Mouse (Mus musculus) macrophage (primary cell): ENCODE measurements around the gene Ccdc120. TPM values are rescaled to one million over a fixed set of nuclear protein-coding genes. Genes with fewer than 3 reads are reported as not detected.

Source experiments
- H3K27ac ChIP-seq: fragments of 350-480 bp; formaldehyde crosslinking; 2 replicates; pipeline ENCODE4 v1.9.0; 2021
- H3K36me3 ChIP-seq: fragments of 350-480 bp; formaldehyde crosslinking; 2 replicates; pipeline ENCODE4 v1.9.0; 2021; ENCODE audit errors: inconsistent target
- H3K4me3 ChIP-seq: fragments of 350-480 bp; formaldehyde crosslinking; 2 replicates; pipeline ENCODE4 v1.9.0; 2021; ENCODE audit errors: inconsistent target
- H3K79me2 ChIP-seq: fragments of 350-480 bp; formaldehyde crosslinking; 2 replicates; pipeline ENCODE4 v1.9.0; 2021; ENCODE audit errors: inconsistent target
- WGBS: methylation state at CpG from one replicate; pipeline ENCODE4 v1.1.7; 2026; ENCODE audit warnings: inconsistent platforms; ENCODE audit not compliant: missing documents; 5-methylcytosine and 5-hydroxymethylcytosine counted together
- polyA plus RNA-seq: library from polyadenylated mRNA; stranded (reverse); fragments of 250-400 nt; gene quantifications from 3 replicates; pipeline ENCODE4 v1.2.4, GENCODE M21; 2018; ENCODE audit warnings: inconsistent platforms
- total RNA-seq, 78 experiments: library from RNA; depleted of rRNA; stranded (reverse); fragments of 250-400 nt; gene quantifications; 1 replicate in 9 of 78; 2 replicates in 24 of 78; 3 replicates in 43 of 78; 4 replicates in 2 of 78; pipeline ENCODE4 v1.2.4; 2018; ENCODE audit warnings: inconsistent platforms in 56 of 78

The Ccdc120 gene
- 10 to 100 TPM in 1 of 26 experiments, 1 to 10 TPM in 14, under 1 TPM in 7, not detected in 4; 0.16 to 10.8 (median 2.0) TPM for total RNA-seq (2018; cell fraction: chromatin; rRNA removed)
- 1 to 10 TPM in 9 of 26 experiments, under 1 TPM in 17; 0.19 to 3.0 (median 0.73) TPM for total RNA-seq (2018; cell fraction: cytosol; rRNA removed)
- total RNA-seq (2018; cell fraction: nucleus; rRNA removed): 1 to 10 TPM in 15 of 26 experiments, under 1 TPM in 9, not detected in 2; 0.17 to 9.1 (median 1.4) TPM
- 0.39 to 1.6 TPM (median 1.6 TPM) in 3 replicates for polyA plus RNA-seq

DNA sequence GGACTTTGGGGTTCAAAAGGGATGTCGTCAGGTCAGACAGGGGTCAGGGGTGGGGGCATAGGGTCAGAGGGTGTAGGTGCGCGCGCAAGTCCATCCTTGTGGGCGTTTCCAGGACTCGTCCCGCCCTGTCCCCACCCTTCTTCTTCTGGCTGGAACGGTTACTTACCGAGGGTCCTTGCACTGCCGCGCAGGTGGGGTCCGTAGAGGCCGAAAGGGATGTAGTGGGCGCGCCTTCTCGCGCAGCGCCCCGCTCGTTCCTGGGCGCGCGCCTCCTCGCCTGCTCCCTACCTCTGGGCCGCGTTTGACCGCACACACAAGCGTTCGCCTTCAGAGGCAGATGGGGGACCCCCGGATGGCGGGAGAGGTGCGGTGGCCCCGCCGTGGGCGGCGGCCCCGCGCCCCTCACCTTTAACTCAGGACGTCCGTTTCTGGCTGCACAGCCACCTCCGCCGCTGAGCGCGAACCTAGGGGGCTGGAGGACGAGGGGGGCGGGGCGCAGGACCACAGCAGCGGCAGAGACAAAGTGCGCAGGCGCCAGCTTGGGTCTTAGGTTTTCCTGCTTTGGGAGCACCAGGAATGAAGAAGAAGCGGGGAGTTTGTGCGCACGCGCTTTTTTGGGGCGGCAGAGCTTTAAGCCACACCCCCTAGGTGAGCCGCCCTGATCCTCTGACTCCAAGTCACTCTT lies at the start of gene Ccdc120:
Gene Ccdc120, minus strand, starts transcription at position 474 of the 685 bp plus-strand sequence.
- WGBS: 31% methylated on average over 40 of the region's 56 CpGs
- no peaks in the 10 kb centered on the region for H3K36me3 ChIP-seq

DNA sequence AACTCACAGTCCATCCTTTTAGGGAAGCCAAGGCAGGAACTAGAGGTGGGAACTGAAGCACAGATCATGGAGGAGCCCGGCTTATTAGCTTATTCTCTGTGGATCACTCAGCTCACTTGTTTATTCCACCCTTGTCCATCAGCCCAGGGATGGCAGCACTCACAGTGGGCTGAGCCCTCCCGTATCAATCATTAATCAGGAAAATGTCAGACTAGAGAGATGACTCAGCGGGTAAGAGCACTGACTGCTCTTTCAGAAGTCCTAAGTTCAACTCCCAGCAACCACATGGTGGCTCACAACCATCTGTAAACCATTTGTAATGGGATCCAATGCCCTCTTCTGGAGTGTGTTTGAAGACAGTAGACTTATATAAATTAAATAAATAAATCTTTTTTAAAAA lies 46.6 kb upstream of the Ccdc120 start:
- no peak overlapping the region for H3K4me3 ChIP-seq
- H3K36me3 ChIP-seq: no peaks in the 10 kb centered on the region
- H3K27ac ChIP-seq: no peak overlapping the region
- no peaks in the 10 kb centered on the region; the same call in 1 of the 2 replicates for H3K79me2 ChIP-seq
- WGBS: 100% methylated on average over 3 of the region's 3 CpGs

More for the DNA sequence above, at the start of gene Ccdc120:
- no peaks in the 10 kb centered on the region for H3K79me2 ChIP-seq
- peak within 1 kb of the TSS; percentile 8; the same call in 1 of the 2 replicates for H3K4me3 ChIP-seq
- H3K27ac ChIP-seq: no peak within 1 kb of the TSS

DNA sequence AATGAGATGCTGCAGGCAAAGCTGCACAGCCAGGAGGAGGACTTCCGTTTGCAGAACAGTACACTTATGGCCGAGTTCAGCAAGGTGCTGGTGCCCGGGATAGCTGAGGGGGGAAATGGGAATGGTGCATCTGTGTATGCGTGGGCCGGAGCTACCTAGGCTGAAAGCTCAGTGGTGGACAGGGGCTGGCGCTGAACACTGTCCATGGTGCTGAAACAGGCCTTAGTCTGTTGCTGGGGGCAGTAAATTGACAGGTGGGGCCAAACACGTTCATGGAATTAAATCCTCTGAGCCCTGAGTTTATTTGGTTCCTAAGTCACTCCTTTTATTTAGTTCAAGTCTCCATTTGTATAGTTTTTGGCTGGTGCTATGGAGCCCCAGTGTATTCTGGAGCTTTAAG lies 44.3 kb upstream of the Ccdc120 start:
- no peaks in the 10 kb centered on the region for H3K36me3 ChIP-seq
- 76% methylated on average over 6 of the region's 7 CpGs for WGBS
- H3K4me3 ChIP-seq: no peak overlapping the region
- H3K27ac ChIP-seq: no peak overlapping the region
- peaks cover 21% of the 10 kb centered on the region for H3K79me2 ChIP-seq

DNA sequence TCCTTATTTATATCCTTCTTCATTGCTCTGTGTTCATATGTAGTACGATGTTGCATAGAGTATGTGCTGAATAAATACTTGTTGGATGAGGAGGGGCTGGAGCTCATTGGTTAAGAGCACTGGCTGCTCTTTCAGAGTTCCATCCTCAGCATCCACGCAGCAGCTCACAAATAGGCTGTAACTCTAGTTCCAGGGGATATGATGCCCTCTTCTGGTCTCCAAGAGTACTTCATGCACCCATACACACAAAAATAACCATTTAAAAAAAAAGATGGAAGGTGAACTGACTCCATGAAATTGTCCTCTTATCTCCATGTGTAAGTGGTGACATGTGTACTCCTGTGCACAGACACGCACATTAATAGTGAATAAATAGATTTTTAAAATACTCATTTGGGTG lies 42.7 kb upstream of the Ccdc120 start:
- Histone ChIP-seq H3K27ac (no peak overlapping the region), H3K79me2 (peaks cover 22% of the 10 kb centered on the region), H3K4me3 (no peak overlapping the region), H3K36me3 (no peaks in the 10 kb centered on the region)
- WGBS: 87% methylated on average over 2 of the region's 3 CpGs

DNA sequence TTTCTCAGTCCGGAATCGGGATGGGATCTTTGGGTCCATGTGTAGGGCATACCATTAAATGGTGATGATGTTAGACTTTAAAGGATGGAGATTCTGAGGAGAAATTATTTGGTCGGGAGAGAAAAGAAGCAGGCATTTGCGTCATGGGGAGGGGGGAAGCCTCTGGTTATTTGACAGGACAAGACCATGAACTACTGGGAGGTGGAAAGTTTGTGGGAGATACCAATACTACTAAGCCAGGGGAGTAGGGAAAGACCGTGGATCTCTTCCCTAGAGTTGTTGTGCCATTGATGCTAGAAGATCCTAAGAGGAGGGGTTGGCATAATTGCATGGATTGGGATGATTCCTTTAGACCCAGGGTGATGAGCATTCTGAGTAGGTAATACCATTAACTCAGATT lies 39.6 kb upstream of the Ccdc120 start:
- Histone ChIP-seq H3K36me3 (no peaks in the 10 kb centered on the region), H3K27ac (peak overlapping the region; percentile 80), H3K4me3 (peak overlapping the region; percentile 65), H3K79me2 (peaks cover 22% of the 10 kb centered on the region)
- WGBS: 21% methylated on average over 5 of the region's 5 CpGs

DNA sequence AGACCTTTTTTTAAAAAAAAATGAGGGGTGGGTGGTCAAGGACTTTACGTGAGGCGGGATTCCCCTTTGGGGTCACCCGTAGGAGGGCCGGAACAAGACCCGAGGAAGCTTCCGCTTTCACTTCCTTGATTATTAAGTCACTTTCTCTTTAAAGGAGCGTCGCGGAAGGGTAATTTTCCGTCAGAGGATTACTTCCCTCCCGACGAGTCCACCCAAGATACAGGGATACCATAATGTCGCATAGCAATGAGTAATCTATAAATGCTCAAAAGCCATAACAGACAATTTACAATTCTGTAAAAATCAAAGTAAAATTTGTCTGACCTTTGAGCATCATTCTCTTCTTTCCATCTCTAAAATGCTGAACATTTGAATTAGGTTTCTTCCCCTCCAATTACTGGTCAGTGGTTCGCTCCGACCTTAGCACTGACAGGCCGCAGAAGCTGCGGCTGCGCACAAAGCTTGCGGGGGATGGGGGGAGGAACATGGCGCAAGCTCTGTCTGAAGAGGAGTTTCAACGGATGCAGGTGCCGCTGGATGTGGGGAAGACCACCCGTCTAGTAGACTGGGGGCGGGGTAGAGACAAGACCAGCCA lies 38.9 kb upstream of the Ccdc120 start, which contains the start of gene Gripap1:
Gene Gripap1, plus strand, starts transcription at position 224 of the 595 bp plus-strand sequence.
- H3K4me3 ChIP-seq: peak within 1 kb of the TSS; percentile 65
- peak within 1 kb of the TSS; percentile 80 for H3K27ac ChIP-seq
- H3K36me3 ChIP-seq: no peaks in the 10 kb centered on the region
- H3K79me2 ChIP-seq: peaks cover 22% of the 10 kb centered on the region
- 16% methylated on average over 17 of the region's 24 CpGs for WGBS

DNA sequence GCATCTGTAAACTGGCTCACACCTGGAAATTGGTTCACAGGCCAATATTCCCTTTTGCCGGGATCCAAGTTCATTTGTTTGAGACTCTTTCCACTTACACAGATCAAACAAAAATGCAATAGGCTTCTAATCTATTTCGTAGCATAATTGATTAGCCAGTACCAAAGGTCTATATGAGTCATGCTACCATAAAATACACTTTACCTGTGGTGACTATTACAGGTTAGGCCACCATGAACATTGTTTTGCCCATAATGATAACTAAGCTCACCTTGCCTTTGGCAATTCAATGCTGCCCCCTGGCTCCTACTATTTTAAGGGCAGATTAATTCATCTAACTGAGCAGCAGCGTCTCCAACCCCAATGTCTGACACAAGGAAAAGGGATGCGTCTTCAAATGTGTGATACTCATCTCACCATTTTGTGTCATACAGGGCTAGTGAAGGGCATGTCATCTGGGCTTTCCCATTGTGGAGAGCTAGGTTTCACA lies 31.9 kb upstream of the Ccdc120 start:
- no peak overlapping the region for H3K27ac ChIP-seq
- H3K79me2 ChIP-seq: no peaks in the 10 kb centered on the region
- H3K36me3 ChIP-seq: no peaks in the 10 kb centered on the region
- no peak overlapping the region for H3K4me3 ChIP-seq
- 90% methylated on average over 3 of the region's 4 CpGs for WGBS

DNA sequence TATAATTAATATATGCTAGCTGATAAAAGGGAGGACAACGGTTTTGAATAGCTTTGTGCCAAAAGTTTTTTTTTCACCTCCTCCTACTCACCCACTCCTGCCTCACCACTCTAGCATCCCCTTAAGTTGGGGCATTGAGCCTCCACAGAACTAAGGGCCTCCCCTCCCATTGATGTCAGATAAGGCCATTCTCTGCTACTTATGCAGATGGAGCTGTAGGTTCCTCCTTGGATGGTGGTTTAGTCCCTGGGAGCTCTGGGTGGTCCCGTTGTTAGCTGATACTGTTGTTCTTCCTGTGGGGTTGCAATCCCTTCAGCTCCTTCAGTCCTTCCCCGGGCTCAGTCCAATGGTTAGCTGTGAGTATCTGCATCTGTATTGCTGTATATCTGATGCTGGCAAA lies 28.6 kb upstream of the Ccdc120 start:
- no peak overlapping the region for H3K27ac ChIP-seq
- H3K4me3 ChIP-seq: no peak overlapping the region
- H3K79me2 ChIP-seq: no peaks in the 10 kb centered on the region

DNA sequence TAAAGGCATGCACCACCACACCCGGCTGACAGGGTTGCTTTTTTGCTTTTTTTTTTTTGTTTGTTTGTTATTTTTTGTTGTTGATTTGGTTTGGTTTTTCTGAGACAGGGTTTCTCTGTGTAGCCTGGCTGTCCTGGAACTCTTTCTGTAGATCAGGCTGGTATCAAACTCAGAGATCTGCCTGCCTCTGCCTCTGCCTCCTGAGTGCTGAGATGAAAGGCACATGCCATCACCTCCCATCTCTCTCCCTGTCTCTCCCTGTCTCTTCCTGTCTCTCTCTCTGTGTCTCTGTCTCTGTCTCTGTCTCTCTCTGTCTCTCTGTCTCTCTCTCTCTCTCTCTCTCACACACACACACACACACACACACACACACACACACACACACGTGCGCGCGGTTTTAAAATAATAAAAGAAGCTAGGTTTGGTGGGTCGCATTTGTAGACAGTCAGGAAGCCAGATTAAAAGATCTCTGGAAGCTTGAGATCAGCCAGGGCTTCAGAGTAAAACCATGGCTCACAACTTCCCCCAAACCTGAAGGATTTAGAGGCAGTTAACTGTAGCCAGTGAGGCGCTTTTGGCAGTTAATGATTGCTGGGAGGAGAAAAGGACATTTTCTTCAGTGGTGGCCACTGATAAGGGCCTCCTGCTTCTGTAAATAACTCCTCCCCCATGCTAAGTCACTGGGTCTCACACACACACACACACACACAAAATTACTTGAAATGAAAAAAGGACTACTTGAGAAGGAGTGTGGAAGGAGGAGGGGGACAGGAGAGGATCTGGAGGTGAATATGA lies 27.9 kb upstream of the Ccdc120 start:
- Histone ChIP-seq H3K4me3 (no peak overlapping the region), H3K27ac (no peak overlapping the region), H3K79me2 (no peaks in the 10 kb centered on the region), H3K36me3 (peaks cover 9% of the 10 kb centered on the region; the same call in 1 of the 2 replicates)
- WGBS: 57% methylated on average over 3 of the region's 7 CpGs

More for the DNA sequence above, 28.6 kb upstream of the Ccdc120 start:
- WGBS: 34% methylated on average over 3 of the region's 3 CpGs
- H3K36me3 ChIP-seq: 0 out of 2 replicates have a peak, but pooled peaks cover 2% of the 10 kb centered on the region

DNA sequence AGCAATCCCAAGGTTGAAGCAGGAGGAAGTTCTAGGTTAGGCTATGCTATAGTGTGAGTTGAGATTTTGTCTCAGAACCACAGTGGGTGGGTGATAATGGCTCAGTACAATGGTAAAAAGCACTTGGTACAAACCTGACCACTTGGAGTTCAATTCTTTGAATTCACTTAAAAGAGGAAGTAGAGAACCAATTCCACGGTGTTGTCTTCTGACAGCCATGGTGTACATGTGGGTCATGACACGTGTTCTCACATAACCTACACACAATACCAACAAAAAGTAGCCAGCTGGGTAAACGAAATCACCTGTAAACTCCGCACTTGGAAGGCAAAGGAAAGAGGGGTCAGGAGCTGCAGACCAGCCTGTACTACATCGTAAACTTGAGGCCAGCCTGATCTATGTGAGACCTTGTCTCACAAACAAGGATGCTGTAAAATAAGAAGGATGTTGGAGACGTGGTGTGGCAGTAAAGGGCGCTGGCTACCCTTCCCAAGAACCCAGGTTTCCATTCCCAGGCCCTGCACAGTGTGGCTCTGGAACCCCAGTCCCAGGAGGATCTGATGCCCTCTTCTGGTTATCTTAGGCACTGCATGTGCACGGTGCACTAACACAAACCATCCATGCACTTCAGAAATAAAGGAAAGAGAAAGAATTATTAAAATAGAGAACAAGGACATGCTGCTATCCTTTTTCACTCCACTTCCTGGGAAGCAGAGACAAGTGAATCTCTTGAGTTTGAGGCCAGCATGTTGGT lies 25.8 kb upstream of the Ccdc120 start:
- Histone ChIP-seq H3K79me2 (no peaks in the 10 kb centered on the region; the same call in 1 of the 2 replicates), H3K27ac (no peak overlapping the region), H3K4me3 (no peak overlapping the region), H3K36me3 (peaks cover 9% of the 10 kb centered on the region; the same call in 1 of the 2 replicates)
- 42% methylated on average over 5 of the region's 8 CpGs for WGBS

DNA sequence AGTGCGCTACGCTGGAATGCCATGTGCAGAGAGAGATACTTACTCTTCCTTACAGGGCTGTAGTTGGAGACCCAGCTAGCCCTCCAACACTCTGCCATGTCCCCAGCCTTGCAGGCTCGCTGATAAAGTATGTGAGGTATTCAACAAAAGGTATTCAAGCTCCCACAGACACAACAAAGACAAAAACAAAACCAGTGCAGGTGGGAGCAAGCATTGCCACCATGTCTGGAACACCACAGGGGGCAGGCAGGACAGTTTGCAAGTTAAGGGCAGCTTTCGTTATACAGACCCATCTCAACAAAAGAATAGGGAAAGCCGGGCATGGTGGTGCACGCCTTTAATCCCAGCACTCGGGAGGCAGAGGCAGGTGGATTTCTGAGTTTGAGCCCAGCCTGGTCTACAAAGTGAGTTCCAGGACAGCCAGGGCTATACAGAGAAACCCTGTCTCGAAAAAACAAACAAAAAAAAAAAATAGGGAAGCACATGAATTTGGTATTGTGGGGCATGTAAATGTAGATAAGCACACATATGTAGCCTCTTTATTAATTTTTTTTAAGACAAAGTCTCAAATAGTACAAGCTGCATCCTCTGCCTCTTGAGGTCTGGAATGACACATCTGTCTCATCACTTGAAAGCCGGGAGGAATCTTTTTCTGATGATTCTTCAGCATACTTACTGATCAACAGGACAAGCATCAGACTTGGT lies 24.9 kb upstream of the Ccdc120 start:
- H3K79me2 ChIP-seq: no peaks in the 10 kb centered on the region; the same call in 1 of the 2 replicates
- no peak overlapping the region for H3K27ac ChIP-seq
- 85% methylated on average over 5 of the region's 9 CpGs for WGBS
- H3K4me3 ChIP-seq: no peak overlapping the region
- H3K36me3 ChIP-seq: peaks cover 9% of the 10 kb centered on the region; the same call in 1 of the 2 replicates

DNA sequence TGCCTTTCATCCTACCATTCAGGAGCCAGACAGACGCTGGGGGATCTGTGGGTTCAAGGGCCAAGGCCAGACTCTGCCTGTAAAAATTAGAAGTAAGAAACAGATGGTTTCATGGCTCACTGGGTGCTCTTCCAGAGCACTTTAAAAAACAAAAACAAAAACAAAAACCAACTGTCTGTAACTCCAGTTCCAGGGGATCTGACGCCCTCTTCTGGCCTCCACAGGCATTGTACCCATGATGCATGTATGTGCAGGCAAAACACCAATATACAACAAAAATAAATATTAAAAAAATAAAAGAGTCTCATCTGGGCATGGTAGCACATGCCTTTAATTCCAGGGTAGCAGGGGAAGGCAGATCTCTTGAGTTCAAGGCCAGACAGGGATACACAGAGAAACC lies 22.1 kb upstream of the Ccdc120 start:
- H3K79me2 ChIP-seq: peaks cover 13% of the 10 kb centered on the region; the same call in 1 of the 2 replicates
- peaks cover 9% of the 10 kb centered on the region; the same call in 1 of the 2 replicates for H3K36me3 ChIP-seq
- no peak overlapping the region for H3K4me3 ChIP-seq
- H3K27ac ChIP-seq: no peak overlapping the region
- 45% methylated on average over 2 of the region's 2 CpGs for WGBS
